Mouse (Mus musculus): Measurements from ENCODE around the gene Zbtb44. TPM values are rescaled to one million over a fixed set of nuclear protein-coding genes. Genes with fewer than 3 reads are reported as not detected.

Gene Zbtb44
- total and polyA plus RNA-seq, 2 experiments from 2014 or later = 5.3 to 22.1 TPM

- Histone ChIP-seq H3K4me1 (ENCODE audit: insufficient read depth) (no peaks in the 10 kb centered on the region), H3K4me2 (ENCODE audit: low read depth) (no peak overlapping the region), H3K9me3 (ENCODE audit: low read length) (no peaks in the 10 kb centered on the region), H3K27ac (ENCODE audit: low read depth, low read length) (no peak overlapping the region), H3K36me3 (ENCODE audit: insufficient read depth) (no peaks in the 10 kb centered on the region), H3K9ac (no peak overlapping the region), H3K27me3 (ENCODE audit: insufficient read depth, low read length) (no peaks in the 10 kb centered on the region), H3K4me3 (ENCODE audit: low read depth, low read length) (no peak overlapping the region)
- no peak for ATAC-seq
- TF ChIP-seq CTCF (IDR thresholded peaks at IDR 0.05; ENCODE audit: low read depth) = no peak
- 79% methylated on average over 9 of the region's 9 CpGs for WGBS
- DNase-seq = no peak
Observed at GRCm38 (mm10) chr9:31089541-31089940, 59.1 kb downstream of the Zbtb44 start.

- no peaks in the 10 kb centered on the region for H3K36me3 ChIP-seq (ENCODE audit: insufficient read depth)
- no peak overlapping the region for H3K4me2 ChIP-seq (ENCODE audit: low read depth)
- no peak for DNase-seq
- no peak overlapping the region for H3K4me3 ChIP-seq (ENCODE audit: low read depth, low read length)
- H3K9ac ChIP-seq = no peak overlapping the region
- no peak for ATAC-seq
- no peak overlapping the region for H3K27ac ChIP-seq (ENCODE audit: low read depth, low read length)
- no peaks in the 10 kb centered on the region for H3K27me3 ChIP-seq (ENCODE audit: insufficient read depth, low read length)
- no peaks in the 10 kb centered on the region for H3K9me3 ChIP-seq (ENCODE audit: low read length)
- whole genome bisulfite sequencing = 78% methylated on average over 29 of the region's 29 CpGs
- H3K4me1 ChIP-seq (ENCODE audit: insufficient read depth) = no peaks in the 10 kb centered on the region
- no peak for TF ChIP-seq CTCF (IDR thresholded peaks at IDR 0.05; ENCODE audit: low read depth)
Observed at GRCm38 (mm10) chr9:31090081-31091023, 59.9 kb downstream of the Zbtb44 start.

GRCm38 (mm10) chr9:31091162-31091581 is 60.7 kb downstream of the Zbtb44 start:
- H3K4me3 ChIP-seq (ENCODE audit: low read depth, low read length) = no peak overlapping the region
- DNase-seq = no peak
- TF ChIP-seq CTCF (IDR thresholded peaks at IDR 0.05; ENCODE audit: low read depth) = no peak

DNA sequence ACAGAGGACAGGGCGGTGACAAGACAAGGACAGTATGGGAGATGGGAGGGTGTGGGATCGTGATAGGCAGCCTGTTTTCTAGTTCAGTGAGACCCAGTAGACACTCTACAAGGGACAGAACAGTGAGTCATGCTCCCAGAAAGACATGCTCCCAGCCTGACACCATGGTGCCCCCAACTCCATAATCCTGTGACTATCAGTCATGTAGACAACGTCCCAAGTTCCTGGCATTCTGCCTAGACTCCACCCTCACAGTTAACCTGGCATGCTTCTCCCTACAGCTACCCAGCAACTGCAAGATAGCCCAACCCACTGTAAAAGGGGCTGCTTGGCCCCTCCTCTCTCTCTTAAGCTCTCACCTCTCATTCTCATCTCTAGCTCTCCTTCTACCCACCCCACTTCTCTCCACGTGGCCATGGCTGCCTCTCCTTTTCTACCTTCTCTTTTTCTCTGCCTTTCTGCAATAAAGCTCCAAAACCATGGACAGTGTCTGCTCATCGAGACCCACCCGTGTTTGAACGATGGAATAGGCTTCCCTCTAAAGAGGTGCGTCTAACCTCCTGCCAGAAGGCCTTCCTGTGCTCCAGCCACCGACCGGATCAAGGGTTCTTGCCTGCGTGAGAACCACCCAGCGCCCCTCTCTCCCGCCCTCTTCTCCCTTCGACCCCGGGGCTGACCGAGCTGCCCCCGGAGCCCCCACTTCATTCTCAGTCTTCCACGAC is 61.8 kb downstream of the Zbtb44 start:
- no peak for TF ChIP-seq CTCF (IDR thresholded peaks at IDR 0.05; ENCODE audit: low read depth)
- Histone ChIP-seq H3K27me3 (ENCODE audit: insufficient read depth, low read length) (no peaks in the 10 kb centered on the region), H3K4me2 (ENCODE audit: low read depth) (no peak overlapping the region), H3K9me3 (ENCODE audit: low read length) (no peaks in the 10 kb centered on the region), H3K27ac (ENCODE audit: low read depth, low read length) (no peak overlapping the region), H3K4me1 (ENCODE audit: insufficient read depth) (no peaks in the 10 kb centered on the region), H3K36me3 (ENCODE audit: insufficient read depth) (no peaks in the 10 kb centered on the region), H3K4me3 (ENCODE audit: low read depth, low read length) (no peak overlapping the region), H3K9ac (no peak overlapping the region)
- no peak for DNase-seq
- WGBS = 88% methylated on average over 18 of the region's 18 CpGs
- ATAC-seq = no peak

More at GRCm38 (mm10) chr9:31091162-31091581, 60.7 kb downstream of the Zbtb44 start:
- Histone ChIP-seq H3K4me2 (ENCODE audit: low read depth) (no peak overlapping the region), H3K27ac (ENCODE audit: low read depth, low read length) (no peak overlapping the region), H3K9me3 (ENCODE audit: low read length) (no peaks in the 10 kb centered on the region), H3K36me3 (ENCODE audit: insufficient read depth) (no peaks in the 10 kb centered on the region), H3K9ac (no peak overlapping the region), H3K4me1 (ENCODE audit: insufficient read depth) (no peaks in the 10 kb centered on the region), H3K27me3 (ENCODE audit: insufficient read depth, low read length) (no peaks in the 10 kb centered on the region)
- ATAC-seq = no peak
- 95% methylated on average over 10 of the region's 10 CpGs for WGBS

GRCm38 (mm10) chr9:31092833-31093195 is 62.4 kb downstream of the Zbtb44 start:
- Histone ChIP-seq H3K9me3 (ENCODE audit: low read length) (no peaks in the 10 kb centered on the region), H3K36me3 (ENCODE audit: insufficient read depth) (no peaks in the 10 kb centered on the region), H3K4me1 (ENCODE audit: insufficient read depth) (no peaks in the 10 kb centered on the region), H3K4me3 (ENCODE audit: low read depth, low read length) (no peak overlapping the region), H3K4me2 (ENCODE audit: low read depth) (no peak overlapping the region), H3K27ac (ENCODE audit: low read depth, low read length) (no peak overlapping the region), H3K9ac (no peak overlapping the region), H3K27me3 (ENCODE audit: insufficient read depth, low read length) (no peaks in the 10 kb centered on the region)
- DNase-seq = no peak
- TF ChIP-seq CTCF (IDR thresholded peaks at IDR 0.05; ENCODE audit: low read depth) = no peak
- no peak for ATAC-seq
- 94% methylated on average over 10 of the region's 10 CpGs for WGBS

DNA sequence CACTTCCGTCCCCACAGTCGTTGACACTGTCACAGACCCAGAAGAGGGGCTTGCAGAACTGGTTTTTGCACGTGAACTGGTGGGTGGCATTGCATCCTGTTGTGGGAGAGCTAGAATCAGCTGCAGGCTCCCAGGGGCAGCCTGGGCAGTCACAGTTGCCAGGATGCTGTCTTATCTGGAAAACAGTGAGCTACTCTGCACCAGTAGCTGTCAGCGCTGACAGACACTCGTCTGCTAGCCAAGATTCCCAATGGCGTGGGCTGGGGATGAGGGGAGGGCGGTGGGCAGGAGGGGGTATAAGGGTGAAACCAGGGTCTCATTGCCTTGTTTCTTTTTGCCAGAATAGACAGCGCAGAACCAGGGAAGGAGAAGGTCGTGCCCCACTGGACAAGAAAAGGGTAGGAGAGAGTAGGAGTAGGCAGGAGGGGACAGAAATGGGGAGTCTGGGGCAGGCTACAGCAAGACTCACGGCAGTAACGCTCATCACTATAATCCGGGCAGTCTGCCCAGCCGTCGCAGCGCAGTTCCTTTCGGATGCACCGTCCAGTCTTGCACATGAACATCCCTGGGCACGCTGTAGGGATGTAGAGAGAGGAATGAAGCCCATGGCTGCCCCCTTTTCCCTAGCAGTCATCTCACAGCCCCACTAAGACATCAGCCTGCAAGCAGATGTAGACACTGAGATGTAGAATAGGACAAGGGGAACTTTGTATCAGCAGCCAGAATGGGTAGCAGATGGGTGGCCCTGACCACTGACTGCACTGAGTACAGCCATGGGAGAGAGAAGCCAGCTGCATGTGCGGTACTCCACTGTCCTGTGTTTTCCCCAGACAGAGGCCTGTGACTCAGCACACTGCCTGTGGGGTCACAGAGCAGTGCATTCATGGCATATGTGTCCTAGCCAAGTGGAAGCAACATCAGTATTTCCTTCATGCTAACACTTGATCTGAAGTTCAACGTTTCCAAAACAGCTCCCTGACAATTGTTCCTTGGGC is 66.9 kb downstream of the Zbtb44 start:
- H3K4me3 ChIP-seq (ENCODE audit: low read depth, low read length) = no peak overlapping the region
- no peak overlapping the region for H3K27ac ChIP-seq (ENCODE audit: low read depth, low read length)
- DNase-seq = no peak
- TF ChIP-seq CTCF (IDR thresholded peaks at IDR 0.05; ENCODE audit: low read depth) = no peak
- 64% methylated on average over 20 of the region's 20 CpGs for WGBS
- no peak overlapping the region for H3K9ac ChIP-seq
- no peak overlapping the region for H3K4me2 ChIP-seq (ENCODE audit: low read depth)
- no peaks in the 10 kb centered on the region for H3K36me3 ChIP-seq (ENCODE audit: insufficient read depth)
- no peaks in the 10 kb centered on the region for H3K4me1 ChIP-seq (ENCODE audit: insufficient read depth)
- no peaks in the 10 kb centered on the region for H3K9me3 ChIP-seq (ENCODE audit: low read length)
- peak; percentile 77 for ATAC-seq
- no peaks in the 10 kb centered on the region for H3K27me3 ChIP-seq (ENCODE audit: insufficient read depth, low read length)

Data from forebrain, postnatal 0 days (tissue).